Mouse (Mus musculus): ENCODE data around the gene Osm.

The Osm gene

DNA sequence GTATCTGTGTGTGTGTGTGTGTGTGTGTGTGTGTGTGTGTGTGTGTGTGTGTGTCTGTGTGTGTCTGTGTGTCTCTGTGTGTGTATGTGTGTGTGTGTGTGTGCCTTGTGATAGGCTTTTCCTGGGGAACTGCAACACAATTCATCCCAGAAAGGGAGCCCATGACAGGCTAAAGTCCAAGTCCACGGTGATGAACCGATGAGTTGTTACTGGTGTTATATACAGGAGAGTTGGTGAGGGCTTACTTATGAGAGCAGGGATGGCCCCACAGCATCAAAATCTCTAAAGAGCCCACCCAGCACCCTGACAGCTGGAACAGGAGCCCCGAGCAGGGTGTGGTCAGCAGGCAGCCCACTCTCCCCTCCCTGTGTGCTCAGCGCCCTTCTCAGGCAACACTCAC is 5.0 kb downstream of the Osm start:
- DNase-seq: no peak

DNA sequence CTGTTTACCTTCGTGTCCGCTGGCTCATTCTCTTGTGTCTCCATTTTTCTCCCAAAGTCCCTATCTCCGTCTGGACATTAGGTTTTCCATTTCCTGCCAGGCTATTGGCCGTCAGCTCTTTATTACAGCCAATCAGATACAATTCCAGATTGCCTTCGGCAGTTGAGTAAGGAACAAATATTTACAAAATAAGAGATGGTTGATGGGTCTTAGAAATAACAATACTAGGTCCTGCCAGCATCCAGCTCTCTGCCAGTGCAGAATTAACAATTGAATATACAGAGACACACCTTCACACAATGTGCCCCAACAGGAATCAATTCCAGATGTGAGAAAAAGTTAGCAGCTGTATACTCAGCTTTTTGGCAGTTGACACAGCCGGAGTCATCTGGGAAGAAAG is 9.9 kb downstream of the Osm start:
- no peak for DNase-seq

DNA sequence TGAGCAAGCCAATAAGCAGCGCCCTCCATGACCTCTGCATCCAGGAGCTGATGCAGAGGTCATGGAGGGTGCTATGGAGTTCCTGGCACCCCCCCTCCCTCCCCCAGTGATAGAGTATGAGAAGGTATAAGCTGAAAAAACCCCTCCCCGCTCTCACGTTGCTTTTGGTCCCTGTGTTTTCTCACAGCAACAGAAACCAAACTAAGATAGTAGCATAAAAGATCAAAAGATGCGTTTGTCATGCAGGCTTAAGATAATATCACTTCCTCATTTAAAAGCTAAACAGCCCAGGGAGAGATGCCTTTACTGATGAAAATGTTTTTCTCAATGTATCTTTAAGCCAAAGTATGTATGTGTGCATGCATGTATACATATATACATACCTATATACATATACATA is 10.4 kb downstream of the Osm start:
- DNase-seq: no peak

DNA sequence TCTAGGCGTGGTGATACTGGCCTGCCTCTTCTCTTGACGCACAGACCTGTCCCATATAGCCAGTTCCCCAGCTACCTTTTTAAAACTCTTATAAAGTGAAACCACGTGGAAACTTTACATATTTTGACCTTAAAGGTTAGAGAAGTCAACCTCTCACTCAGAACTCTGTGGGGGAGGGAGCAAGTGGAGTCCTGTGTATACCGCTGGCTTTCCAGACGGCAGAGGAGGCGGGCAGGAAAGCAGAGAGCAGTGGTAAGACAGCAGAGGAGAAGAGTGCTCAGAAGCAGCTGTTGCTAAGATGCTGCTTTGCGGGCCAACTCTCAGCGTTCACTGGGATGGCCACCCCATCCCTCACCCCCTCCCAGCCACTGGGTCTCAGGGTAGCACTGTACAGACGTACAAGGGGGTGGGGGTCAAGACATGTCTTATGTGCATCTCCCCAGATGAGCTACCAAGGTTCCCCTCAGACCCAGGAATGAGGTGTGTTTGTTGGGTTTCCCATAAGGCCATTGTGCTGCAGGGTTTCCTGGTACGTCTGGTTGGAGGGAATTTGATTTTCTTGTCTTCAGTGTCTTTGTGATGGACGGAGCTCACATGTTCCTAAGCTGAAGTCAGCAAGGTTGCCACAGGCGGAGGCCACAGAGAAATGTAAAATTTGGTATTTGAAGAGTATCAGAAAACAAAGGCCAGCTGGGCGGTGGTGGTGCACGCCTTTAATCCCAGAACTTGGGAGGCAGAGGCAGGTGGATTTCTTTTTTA is 11.2 kb downstream of the Osm start:
- no peak for DNase-seq

DNA sequence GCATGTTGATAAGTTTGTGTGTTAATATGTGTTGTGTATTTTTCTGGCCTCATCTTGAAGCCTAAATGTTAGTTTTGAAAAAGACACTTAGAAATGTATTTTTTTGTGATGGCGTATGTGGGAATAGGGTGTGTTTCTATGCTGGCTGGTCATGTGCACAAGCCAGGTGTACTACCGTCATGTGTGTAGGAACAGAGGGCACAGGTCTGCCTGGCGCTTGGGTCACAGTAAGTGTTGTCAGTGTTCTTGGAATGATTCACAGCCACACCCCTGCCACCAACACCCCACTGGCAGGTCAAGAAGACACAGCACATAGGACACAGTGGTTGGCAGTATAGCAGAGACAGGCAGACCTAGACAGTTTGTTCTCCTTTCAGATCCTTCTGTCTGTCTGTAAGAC is 12.9 kb downstream of the Osm start:
- DNase-seq: no peak

DNA sequence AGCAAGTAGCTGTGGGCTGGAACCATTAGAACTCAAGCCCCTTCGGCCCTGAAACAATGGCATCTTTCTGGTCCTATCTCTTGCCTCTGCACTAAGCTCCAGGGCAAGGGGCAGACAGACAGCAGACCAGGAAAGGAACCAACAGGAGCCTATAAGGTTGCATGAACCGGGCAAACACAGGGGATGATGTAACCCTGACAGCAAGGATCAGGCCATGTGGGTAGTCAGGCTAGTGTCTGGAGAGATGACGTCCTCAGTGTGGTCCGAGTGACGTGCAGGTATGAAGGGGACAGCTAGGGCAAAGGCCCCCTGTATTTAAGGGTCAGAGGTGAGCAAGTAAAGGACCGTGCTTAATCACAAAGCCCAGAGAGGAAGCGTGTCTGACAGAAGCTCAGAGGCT is 14.1 kb downstream of the Osm start:
- no peak for DNase-seq

DNA sequence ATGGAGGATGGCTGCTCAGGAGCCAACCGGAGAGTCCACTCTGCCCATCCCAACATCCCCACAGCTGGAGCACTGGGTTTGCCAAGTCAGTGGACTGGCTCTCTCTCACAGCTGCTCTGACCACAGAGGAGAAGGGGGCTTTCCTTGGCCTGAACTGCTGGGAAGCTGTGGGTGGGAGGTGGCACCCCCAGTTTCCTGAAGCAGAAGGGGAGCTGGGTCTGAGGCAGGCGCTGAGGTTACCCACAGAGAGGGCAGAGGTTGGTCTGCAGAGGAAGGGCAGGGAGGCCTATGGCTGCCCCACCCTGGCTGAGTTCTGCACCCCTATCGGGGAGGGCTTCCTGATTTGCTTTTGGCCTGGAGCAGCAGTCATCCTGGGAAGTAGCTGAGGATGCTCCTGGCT is 15.2 kb downstream of the Osm start:
- DNase-seq: no peak

DNA sequence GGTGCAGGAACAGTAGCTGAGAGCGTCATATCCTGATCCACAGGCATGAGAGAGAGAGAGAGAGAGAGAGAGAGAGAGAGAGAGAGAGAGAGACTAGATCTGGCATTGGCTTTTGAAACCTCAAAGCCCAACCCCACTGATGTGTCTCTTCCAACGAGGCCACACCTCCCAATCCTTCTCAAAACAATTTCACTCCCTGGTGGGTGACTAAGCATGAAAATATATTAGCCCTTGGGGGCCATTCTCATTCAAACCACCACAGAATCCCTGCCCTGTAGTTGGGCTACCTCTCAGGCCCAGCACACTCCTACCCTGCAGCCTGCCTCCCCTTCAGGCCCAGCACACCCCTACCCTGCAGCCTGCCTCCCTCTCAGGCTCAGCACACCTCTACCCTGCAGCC is 16.7 kb downstream of the Osm start:
- DNase-seq: no peak

DNA sequence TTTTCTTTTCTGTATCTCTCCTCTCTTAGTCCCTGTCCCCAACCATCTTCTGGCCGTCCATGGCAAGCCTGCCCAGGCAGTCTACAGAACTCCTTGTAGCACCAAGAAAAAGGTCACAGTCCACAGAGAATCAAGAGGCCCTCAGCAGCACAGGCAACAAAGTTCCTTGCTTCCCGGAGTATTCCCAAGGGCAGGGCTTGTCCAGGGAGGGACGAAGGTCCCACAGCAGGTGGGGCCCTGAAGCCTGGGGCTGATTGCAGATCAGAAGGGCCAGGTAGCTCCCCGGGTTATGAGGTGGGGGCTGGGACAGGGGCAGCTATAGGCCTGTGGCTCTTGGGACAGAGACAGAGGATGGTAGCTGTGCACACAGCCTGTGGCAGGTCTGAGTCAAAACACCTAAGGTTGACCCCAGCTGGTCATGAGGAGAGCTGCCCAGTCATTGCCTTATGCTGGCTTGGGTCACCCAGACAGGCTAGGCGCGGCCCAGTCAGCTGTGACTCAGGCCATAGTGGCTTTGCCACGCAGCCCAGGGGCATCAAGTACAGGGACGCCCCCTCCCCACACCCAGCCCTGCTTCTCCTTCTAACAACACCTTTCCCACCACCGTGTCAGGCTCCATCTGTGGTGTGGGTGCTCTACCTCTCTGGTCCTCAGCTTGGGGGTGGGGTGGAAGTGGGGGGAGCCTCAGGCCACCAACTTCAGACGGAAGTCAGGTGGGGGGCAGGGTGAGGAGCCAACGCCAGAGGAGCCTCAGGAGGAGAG is 20.8 kb downstream of the Osm start, which contains the start of gene Lif:
TSS of gene Lif (plus strand) at position 712 of the 762 bp plus-strand sequence.
- DNase-seq: no peak

DNA sequence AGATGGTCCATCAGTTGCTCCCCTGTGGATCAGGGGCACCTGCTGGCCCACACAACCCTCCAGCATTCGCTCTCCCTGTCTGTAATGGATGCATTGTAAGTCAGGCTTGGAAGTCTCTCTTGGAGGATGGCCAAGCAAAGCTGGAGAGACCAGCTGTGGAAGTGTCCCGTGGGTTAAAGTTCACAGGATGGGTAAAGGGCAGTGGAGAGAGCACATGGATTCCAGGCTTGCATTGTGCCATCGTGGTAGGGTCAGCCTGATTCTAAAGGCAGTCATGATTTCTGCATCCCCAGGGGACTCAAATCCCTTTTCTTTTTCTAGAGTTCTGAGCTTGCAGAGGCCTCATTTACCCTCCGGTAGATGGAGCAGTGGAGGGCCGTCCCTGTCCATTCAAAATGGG is 21.5 kb downstream of the Osm start:
- DNase-seq: no peak

DNA sequence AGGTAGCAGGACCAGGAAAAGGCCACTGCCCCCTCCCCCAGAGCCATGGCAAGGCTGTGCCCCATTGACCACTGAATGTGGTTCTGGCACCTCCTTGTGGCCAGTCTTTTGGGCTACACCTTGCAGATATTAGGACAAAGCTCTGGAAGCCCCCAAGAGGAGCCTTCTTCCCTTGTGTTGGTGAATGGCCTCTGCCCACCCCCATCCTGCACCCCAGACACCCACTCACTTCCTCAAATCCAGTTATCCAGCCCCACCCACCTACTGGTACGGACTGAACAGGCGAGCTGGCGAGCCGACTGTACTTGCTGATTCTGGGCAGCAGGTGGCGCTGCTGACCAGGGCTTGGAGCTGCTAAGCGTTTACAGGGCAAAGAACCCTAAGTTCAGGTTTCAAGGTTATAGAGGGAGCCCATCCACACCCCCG is 22.4 kb downstream of the Osm start:
- DNase-seq: peak; percentile 72

DNA sequence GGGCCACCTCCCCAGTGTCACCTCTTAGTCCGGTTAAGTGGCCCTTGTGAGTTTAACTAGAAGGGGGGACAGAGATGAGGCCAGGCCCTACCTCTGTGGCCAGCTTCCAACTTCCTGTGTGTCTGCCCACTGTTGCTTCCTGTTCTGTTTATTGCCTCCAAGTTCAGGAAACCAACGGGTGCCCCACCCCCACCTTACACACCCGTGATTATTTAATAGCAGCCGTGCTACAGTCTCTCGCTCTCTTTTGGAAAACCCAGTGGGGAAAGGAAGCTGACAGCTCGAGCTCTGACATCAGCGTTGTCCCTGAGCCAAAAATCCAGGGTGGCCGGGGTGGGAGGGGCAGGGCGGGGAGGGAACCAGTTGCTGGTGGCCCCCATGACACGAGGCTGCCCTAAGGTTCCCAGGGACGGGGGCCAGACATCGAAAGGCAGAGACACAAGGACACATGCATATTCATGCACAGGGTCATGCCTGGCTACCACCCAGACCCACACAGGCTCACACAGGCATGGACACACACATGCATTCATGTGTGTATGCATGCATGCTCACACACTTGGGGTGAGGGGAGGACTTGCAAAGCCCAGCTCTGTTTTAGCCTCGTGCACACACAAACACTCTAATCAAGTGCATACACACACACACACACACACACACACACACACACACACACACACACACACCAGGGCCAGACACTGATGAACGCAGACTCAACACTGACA is 24.4 kb downstream of the Osm start:
- DNase-seq: no peak

DNA sequence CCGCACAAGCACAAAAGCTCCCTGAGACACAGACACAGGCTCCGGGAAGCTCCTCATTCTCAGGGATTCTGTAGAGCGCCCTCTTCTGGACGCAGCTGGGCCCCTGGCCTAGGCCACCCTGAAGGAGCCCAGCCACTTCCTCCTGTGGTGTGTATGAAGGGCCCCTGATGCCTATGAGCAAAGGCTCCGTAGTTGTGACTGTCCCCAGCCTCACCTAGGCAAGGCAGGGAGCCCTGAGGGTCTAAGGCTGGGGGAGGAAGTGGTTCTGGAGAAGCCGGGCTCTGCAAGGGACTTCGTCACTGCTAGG is 24.9 kb downstream of the Osm start:
- DNase-seq: peak; percentile 34

DNA sequence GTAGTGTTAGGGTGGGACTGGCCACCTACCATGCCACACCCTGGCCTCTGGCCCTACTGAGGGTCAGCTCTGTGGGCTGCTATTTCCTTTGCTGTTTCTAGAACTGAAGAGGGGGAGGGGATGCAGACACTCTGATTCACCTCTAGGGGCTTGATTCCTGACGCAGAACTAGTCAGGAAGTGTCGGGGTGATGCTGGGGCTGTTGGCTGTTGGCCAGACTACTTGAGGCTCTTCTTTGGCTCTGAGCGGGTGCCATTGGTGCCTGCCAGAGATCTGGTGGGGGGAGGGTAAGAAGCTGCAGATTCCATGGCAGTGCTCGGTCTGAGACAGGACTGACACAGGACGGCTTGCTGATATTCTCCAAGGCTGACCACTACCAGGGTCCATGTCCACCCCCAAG is 25.7 kb downstream of the Osm start:
- no peak for DNase-seq

DNA sequence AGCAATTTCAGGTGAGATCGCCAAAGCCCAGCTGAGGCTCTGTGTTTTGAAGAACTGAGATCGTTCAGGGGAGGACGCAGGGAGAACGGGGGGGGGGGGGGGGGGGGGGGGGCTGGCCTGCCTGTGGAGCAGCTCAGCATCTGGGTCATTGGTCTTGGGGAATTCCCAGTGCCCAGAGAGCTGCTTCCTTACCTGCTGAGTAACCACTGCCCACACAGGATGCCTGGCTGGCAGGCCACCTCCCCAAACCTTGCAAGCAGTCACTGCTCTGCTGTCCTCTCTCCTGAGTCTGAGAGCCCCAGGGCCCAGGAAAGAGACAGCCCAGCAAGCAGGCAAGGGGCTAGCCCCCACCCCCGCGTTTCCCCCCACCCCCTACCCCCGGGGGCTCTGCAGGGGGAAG is 26.6 kb downstream of the Osm start:
- DNase-seq: no peak

DNA sequence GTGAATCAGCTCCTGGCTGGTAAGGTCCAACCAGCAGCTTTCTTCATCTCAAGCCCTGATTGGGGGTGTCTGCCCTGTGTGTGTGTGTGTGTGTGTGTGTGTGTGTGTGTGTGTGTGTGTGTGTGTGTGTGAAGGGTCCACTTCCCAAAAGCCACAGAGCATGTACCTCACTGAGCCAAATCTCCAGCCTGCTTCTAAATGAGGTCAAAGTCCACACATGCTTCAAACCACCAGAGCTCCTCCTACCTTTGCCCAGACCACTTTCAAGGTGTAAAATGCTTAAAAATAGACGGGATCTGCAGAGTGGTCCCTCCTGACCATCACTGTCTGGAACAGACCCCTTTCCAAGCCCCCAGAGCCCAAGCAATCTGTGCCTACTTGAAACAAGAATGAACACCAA is 27.1 kb downstream of the Osm start:
- DNase-seq: no peak

DNA sequence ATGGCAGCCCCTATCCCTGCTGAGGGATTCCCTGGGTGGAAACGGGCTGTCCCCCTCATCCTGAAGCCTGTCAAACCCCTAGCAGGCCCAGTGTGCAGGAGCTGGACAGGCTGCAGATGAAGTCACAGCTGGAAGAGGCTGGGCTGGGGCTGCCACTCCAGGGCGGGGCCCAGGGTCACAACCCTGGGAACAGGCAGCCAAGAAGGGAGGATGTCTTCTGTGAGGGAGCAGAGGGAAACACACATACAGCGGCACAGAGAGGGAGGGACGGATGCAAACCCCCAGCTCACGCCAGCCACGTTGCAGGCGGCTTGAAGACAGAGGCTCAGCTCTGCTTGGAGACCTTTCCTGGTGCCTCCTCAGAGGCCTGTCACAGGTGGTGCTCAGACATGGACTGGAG is 27.8 kb downstream of the Osm start:
- no peak for DNase-seq

DNA sequence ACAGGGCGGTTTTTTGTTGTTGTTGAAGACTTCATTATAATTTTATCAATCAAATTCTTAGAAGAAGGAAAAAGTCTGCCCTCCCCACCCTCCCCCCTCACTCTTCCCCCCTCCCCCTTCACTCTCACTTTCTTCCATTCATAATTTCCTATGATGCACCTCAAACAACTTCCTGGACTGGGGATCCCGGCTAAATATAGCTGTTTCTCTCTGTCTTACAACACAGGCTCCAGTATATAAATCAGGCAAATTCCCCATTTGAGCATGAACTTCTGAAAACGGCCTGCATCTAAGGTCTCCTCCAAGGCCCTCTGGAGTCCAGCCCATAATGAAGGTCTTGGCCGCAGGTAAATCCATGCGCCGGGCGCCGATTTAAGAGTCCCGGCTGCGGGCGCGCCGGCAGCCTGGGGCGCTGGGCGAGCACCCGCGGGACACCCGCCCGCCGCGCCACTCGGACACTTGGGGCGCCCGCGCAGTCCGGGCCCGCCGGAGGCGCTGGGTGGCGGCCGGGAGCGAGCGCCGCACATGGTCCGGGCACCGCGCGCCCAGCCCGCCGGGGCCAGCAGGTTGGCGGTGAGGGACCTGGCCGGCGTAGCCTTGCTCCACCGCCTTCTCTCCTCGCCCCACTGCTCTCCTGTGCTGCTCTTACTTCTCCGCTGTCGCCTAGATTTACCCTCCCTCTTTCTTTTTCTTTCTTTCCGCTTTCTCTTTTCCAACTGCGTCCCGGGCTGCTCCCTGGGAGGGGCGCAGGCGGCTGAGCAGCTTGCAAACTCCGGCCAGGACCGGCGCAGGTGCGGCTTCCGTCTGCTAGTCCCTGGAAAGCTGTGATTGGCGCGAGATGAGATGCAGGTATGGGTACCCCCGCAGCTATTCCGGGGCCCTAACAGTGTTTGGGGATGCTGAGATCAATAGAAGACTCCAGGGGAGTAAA is 30.3 kb downstream of the Osm start:
- no peak for DNase-seq

DNA sequence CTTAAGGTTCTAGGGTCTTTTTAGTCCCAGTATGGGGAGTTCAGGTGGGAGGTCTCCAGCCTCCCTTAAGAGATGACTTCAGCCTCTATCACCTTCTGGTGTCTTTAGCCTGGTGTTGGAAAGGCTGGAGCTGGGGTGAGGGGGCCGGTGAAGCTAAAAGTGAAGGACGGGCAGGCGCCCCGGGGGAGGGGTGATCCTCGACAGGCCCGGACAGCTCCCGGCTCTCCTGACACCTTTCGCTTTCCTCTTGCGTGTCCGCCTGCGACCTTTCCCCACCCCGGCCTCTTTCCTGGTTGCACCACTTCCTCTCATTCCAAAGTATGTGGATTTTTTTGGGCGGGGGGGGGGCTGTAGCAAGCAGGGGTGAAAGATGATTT is 31.0 kb downstream of the Osm start:
- DNase-seq: no peak

DNA sequence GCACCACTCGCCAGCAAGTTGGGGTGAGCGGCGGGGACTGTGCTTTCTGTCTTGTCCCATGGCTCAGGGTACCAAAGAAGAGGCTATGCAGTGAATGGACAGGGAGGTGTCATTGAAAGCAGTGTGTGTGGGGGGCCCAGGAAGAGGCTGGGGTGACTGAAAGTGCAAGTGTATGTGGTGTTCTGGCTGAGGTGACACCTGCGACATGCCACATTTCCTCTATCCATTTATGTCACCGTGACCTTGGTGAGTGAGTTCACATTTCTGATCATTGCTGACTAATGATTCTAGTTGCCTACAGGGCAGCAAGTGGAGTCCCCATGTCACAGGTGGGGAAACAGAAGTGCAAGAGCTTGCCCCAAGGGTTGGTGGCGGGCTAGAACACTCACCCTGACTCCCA is 32.3 kb downstream of the Osm start:
- DNase-seq: no peak

DNA sequence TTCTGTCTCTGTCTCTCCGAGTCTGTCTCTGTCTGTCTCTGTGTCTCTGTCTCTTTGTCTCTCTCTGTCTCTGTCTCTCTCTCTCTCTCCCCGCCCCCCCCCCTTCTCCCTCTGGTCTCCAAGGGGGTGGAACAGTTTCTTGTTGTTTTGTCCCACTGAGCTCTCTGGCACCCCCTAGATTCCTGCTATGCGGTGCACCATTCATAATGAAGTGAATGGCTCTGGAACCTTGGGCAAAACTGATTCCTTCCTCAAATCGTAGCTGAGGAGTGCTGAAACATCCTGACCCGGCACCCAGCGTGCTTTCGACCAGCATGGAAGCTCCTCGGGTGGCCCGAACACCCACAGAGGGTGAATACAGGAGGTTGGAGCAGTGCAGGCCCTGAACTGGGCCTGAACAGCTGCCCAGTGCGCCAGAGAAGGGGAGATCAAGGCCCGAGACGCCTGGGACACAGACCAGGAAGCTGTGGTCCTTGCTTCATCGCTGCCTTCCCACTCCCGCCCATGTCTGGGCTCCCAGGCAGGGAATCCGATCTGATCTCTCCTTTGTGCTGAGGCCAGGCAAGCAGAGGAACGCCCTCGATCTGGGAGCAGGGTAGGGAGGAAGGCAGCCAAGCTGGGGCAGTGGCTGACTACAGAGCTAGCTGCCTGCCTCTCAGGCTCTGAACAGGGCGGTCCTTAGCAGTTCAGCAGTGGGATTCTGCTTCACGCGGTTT is 34.7 kb downstream of the Osm start:
- no peak for DNase-seq

DNA sequence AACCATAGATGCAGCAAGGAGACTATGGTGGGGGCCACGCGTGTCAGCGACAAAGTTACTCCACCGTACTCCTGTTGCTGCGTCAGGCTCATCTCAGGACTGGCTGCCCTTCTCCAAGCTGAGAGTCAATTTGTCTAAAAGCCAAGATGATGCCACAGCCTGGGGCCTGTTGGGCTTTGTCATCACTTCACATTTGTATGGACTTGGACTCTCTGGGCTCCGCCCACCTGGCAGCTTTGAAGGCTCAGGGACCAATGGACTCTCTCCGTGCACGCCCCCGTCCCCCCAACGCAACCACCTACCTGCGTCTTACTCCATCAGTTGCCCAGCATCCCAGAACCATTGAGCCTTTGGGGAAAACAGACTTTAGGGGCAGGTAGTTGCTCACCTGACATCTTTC is 35.3 kb downstream of the Osm start:
- DNase-seq: no peak

All from layer of hippocampus, adult 9-11 months (tissue).